Mouse (Mus musculus): ENCODE results near the gene Slc25a26. TPM values are rescaled to one million over a fixed set of nuclear protein-coding genes. Genes with fewer than 3 reads are reported as not detected.

Gene Slc25a26
- polyA plus RNA-seq (2012), result 0.06 and 0.08 TPM in 2 replicates

- Histone ChIP-seq H3K9me3 (ENCODE audit: control insufficient read depth, low read length) (no peaks in the 10 kb centered on the region), H3K27me3 (ENCODE audit: control insufficient read depth) (no peaks in the 10 kb centered on the region), H3K36me3 (ENCODE audit: control insufficient read depth) (no peaks in the 10 kb centered on the region), H3K4me3 (replicated peaks) (peak within 1 kb of the TSS; percentile 81), H3K4me1 (ENCODE audit: control insufficient read depth) (peaks cover 12% of the 10 kb centered on the region)
- no peak for TF ChIP-seq TAL1 (IDR thresholded peaks at IDR 0.05; ENCODE audit: low read length)
- TF ChIP-seq GATA1 (IDR thresholded peaks at IDR 0.05; ENCODE audit: low read length), result no peak
Measured at GRCm38 (mm10) chr6:94499897-94500623, at the start of gene Slc25a26. TSS of gene Slc25a26 (plus strand) at chr6:94500331.

- Histone ChIP-seq H3K4me1 (ENCODE audit: control insufficient read depth) (no peaks in the 10 kb centered on the region; the same call in 1 of the 2 replicates), H3K27me3 (ENCODE audit: control insufficient read depth) (no peaks in the 10 kb centered on the region), H3K9me3 (ENCODE audit: control insufficient read depth, low read length) (no peaks in the 10 kb centered on the region), H3K4me3 (replicated peaks) (no peak overlapping the region), H3K36me3 (ENCODE audit: control insufficient read depth) (no peaks in the 10 kb centered on the region)
- TF ChIP-seq GATA1 (IDR thresholded peaks at IDR 0.05; ENCODE audit: low read length) (no peak), TAL1 (IDR thresholded peaks at IDR 0.05; ENCODE audit: low read length) (no peak)
Measured at GRCm38 (mm10) chr6:94464037-94464891, 35.9 kb upstream of the Slc25a26 start.

- no peaks in the 10 kb centered on the region for H3K27me3 ChIP-seq (ENCODE audit: control insufficient read depth)
- no peaks in the 10 kb centered on the region for H3K36me3 ChIP-seq (ENCODE audit: control insufficient read depth)
- TF ChIP-seq GATA1 (IDR thresholded peaks at IDR 0.05; ENCODE audit: low read length) (no peak), TAL1 (IDR thresholded peaks at IDR 0.05; ENCODE audit: low read length) (no peak)
- H3K9me3 ChIP-seq (ENCODE audit: control insufficient read depth, low read length), result no peaks in the 10 kb centered on the region
- H3K4me1 ChIP-seq (ENCODE audit: control insufficient read depth), result no peaks in the 10 kb centered on the region; the same call in 1 of the 2 replicates
- H3K4me3 ChIP-seq (replicated peaks), result no peak overlapping the region
Measured at GRCm38 (mm10) chr6:94466508-94467205, 33.5 kb upstream of the Slc25a26 start.

GRCm38 (mm10) chr6:94492739-94493138, 7.4 kb upstream of the Slc25a26 start:
- H3K4me3 ChIP-seq (replicated peaks), result no peak overlapping the region
- H3K4me1 ChIP-seq (ENCODE audit: control insufficient read depth), result no peaks in the 10 kb centered on the region

GRCm38 (mm10) chr6:94503963-94504362, 3.8 kb downstream of the Slc25a26 start:
- TF ChIP-seq TAL1 (IDR thresholded peaks at IDR 0.05; ENCODE audit: low read length) (no peak), GATA1 (IDR thresholded peaks at IDR 0.05; ENCODE audit: low read length) (no peak)
- H3K9me3 ChIP-seq (ENCODE audit: control insufficient read depth, low read length), result no peaks in the 10 kb centered on the region
- H3K27me3 ChIP-seq (ENCODE audit: control insufficient read depth), result no peaks in the 10 kb centered on the region
- H3K36me3 ChIP-seq (ENCODE audit: control insufficient read depth), result no peaks in the 10 kb centered on the region
- peaks cover 12% of the 10 kb centered on the region for H3K4me1 ChIP-seq (ENCODE audit: control insufficient read depth)
- no peak overlapping the region for H3K4me3 ChIP-seq (replicated peaks)

More at GRCm38 (mm10) chr6:94492739-94493138, 7.4 kb upstream of the Slc25a26 start:
- Histone ChIP-seq H3K9me3 (ENCODE audit: control insufficient read depth, low read length) (no peaks in the 10 kb centered on the region), H3K27me3 (ENCODE audit: control insufficient read depth) (no peaks in the 10 kb centered on the region), H3K36me3 (ENCODE audit: control insufficient read depth) (no peaks in the 10 kb centered on the region)
- no peak for TF ChIP-seq GATA1 (IDR thresholded peaks at IDR 0.05; ENCODE audit: low read length)
- TF ChIP-seq TAL1 (IDR thresholded peaks at IDR 0.05; ENCODE audit: low read length), result no peak

- Histone ChIP-seq H3K4me1 (ENCODE audit: control insufficient read depth) (no peaks in the 10 kb centered on the region; the same call in 1 of the 2 replicates), H3K27me3 (ENCODE audit: control insufficient read depth) (no peaks in the 10 kb centered on the region), H3K9me3 (ENCODE audit: control insufficient read depth, low read length) (no peaks in the 10 kb centered on the region), H3K36me3 (ENCODE audit: control insufficient read depth) (peaks cover 3% of the 10 kb centered on the region), H3K4me3 (replicated peaks) (no peak overlapping the region)
- TF ChIP-seq GATA1 (IDR thresholded peaks at IDR 0.05; ENCODE audit: low read length) (no peak), TAL1 (IDR thresholded peaks at IDR 0.05; ENCODE audit: low read length) (no peak)
Measured at GRCm38 (mm10) chr6:94507921-94508320, 7.8 kb downstream of the Slc25a26 start.

- Histone ChIP-seq H3K27me3 (ENCODE audit: control insufficient read depth) (no peaks in the 10 kb centered on the region), H3K4me1 (ENCODE audit: control insufficient read depth) (no peaks in the 10 kb centered on the region; the same call in 1 of the 2 replicates), H3K4me3 (replicated peaks) (no peak overlapping the region), H3K36me3 (ENCODE audit: control insufficient read depth) (peaks cover 3% of the 10 kb centered on the region), H3K9me3 (ENCODE audit: control insufficient read depth, low read length) (no peaks in the 10 kb centered on the region)
- TF ChIP-seq TAL1 (IDR thresholded peaks at IDR 0.05; ENCODE audit: low read length) (no peak), GATA1 (IDR thresholded peaks at IDR 0.05; ENCODE audit: low read length) (no peak)
Measured at GRCm38 (mm10) chr6:94508807-94509206, 8.7 kb downstream of the Slc25a26 start.

- H3K9me3 ChIP-seq (ENCODE audit: control insufficient read depth, low read length), result no peaks in the 10 kb centered on the region
- no peak for TF ChIP-seq TAL1 (IDR thresholded peaks at IDR 0.05; ENCODE audit: low read length)
- no peak overlapping the region for H3K4me3 ChIP-seq (replicated peaks)
- no peaks in the 10 kb centered on the region for H3K27me3 ChIP-seq (ENCODE audit: control insufficient read depth)
- no peaks in the 10 kb centered on the region; the same call in 1 of the 2 replicates for H3K4me1 ChIP-seq (ENCODE audit: control insufficient read depth)
- H3K36me3 ChIP-seq (ENCODE audit: control insufficient read depth), result peaks cover 3% of the 10 kb centered on the region
Measured at GRCm38 (mm10) chr6:94509220-94509619, 9.1 kb downstream of the Slc25a26 start.
